Mouse (Mus musculus) G1E (cell line): Measurements from ENCODE around the gene Zfp82. TPM values are rescaled to one million over a fixed set of nuclear protein-coding genes. Genes with fewer than 3 reads are reported as not detected.

Experiments used
- ATAC-seq: 2 replicates; pipeline ENCODE4 v1.8.0; 2016; ENCODE audit warnings: mild to moderate bottlenecking; ENCODE audit not compliant: insufficient number of reproducible peaks, poor library complexity, low FRiP score, severe bottlenecking; ENCODE audit errors: extremely low read depth
- DNase-seq: peaks from one replicate; pipeline ENCODE4 v3.0.0; 2012; ENCODE audit warnings: low spot score
- H3K27me3 ChIP-seq: 2 replicates; pipeline ENCODE4 v1.6.1; 2012; ENCODE audit warnings: mild to moderate bottlenecking, low read length, inconsistent platforms; ENCODE audit not compliant: insufficient read depth
- H3K36me3 ChIP-seq: replicated peaks from 2 replicates; pipeline ENCODE3; 2012; ENCODE audit warnings: mild to moderate bottlenecking, inconsistent platforms
- H3K4me1 ChIP-seq: 2 replicates; pipeline ENCODE4 v1.6.1; 2012; ENCODE audit warnings: low read depth, low read length, inconsistent platforms, mixed read lengths; ENCODE audit not compliant: insufficient read depth
- H3K4me3 ChIP-seq: 2 replicates; pipeline ENCODE4 v1.5.1; 2012; ENCODE audit warnings: low read depth, mild to moderate bottlenecking, inconsistent platforms, low read length, moderate library complexity, mixed read lengths
- H3K9me3 ChIP-seq: replicated peaks from 2 replicates; pipeline ENCODE4 v1.6.1; 2012; ENCODE audit warnings: inconsistent platforms
- CTCF ChIP-seq: IDR thresholded peaks from 2 replicates; pipeline ENCODE4 v1.5.1; 2012; ENCODE audit warnings: low read depth, low read length, inconsistent platforms, mixed read lengths
- GATA1 ChIP-seq: IDR thresholded peaks from 2 replicates; pipeline ENCODE4 v1.6.1; 2012; ENCODE audit warnings: borderline replicate concordance, low read length, inconsistent platforms, mixed read lengths
- GATA2 ChIP-seq: IDR thresholded peaks from 2 replicates; pipeline ENCODE4 v1.6.1; 2012; ENCODE audit warnings: low read depth, low read length, inconsistent platforms, borderline replicate concordance
- POLR2AphosphoS5 ChIP-seq: IDR thresholded peaks from 2 replicates; pipeline ENCODE4 v1.6.1; 2012; ENCODE audit warnings: low read depth, low read length, inconsistent platforms; ENCODE audit not compliant: insufficient replicate concordance
- TAL1 ChIP-seq: conservative IDR thresholded peaks from 2 replicates; pipeline ENCODE4 v1.6.1; 2012; ENCODE audit warnings: low read depth, low read length, inconsistent platforms, mixed read lengths
- polyA plus RNA-seq: library from polyadenylated mRNA; stranded (reverse); fragments of >175 nt; gene quantifications from 2 replicates; pipeline ENCODE4 v1.2.3, GENCODE M21; 2012
- total RNA-seq, 2 experiments: library from RNA; stranded (forward) in 1 of 2; stranded (reverse) in 1 of 2; fragments of 200-1000 nt in 1 of 2; fragments of >200 nt in 1 of 2; fragmentation: Nextera tagmentation in 1 of 2; gene quantifications; 2 replicates each; pipeline ENCODE4 v1.2.3; 2014 to 2017

Zfp82 gene
- total and polyA plus RNA-seq, 3 experiments: 0.25 to 5.9 (median 4.2) TPM

DNA sequence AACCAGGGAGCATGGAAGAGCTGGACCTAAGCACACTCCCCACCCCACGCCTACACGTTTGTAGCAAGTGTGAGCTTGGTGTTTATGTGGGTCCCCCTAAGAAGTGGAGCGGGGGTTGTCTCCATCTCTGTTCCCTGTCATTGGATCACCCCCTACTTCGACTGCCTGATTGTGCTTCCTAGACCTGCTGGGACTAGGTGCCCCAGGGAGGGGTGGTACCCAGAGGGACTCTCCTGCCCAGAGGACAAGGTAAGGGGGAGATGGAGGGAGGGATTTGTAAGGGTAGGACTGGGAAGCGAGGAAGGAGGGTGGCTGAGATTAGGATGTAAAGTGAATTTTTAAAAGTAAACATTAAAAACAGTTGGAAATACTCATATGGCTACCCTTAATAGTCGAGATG is 16.7 kb upstream of the Zfp82 start:
- ATAC-seq (no peak), DNase-seq (no peak)
- Histone ChIP-seq H3K4me3 (peak overlapping the region; percentile 84), H3K27me3 (no peaks in the 10 kb centered on the region), H3K36me3 (peaks cover 31% of the 10 kb centered on the region), H3K4me1 (peaks cover 43% of the 10 kb centered on the region), H3K9me3 (no peaks in the 10 kb centered on the region)
- TF ChIP-seq GATA1 (no peak), CTCF (no peak), GATA2 (no peak), POLR2AphosphoS5 (no peak), TAL1 (no peak)

DNA sequence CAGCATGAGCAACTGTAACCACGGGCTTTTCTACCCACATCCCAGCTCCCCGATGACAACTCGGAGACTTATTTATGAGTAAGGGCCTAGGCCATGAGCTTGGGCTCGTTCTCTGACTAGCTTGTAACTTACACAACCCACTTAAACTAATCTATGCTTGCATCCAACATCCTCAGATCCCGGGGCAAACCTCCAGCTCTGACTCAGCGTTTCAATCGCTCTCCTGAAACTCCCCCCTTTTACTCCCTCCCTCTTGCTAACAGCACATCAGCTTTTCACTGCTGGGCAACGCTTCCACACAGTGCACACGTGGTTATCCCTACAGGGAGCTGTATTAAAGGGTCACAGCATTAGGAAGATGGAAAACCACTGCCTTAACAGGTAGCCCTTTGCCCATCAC is 13.8 kb upstream of the Zfp82 start:
- Histone ChIP-seq H3K27me3 (no peaks in the 10 kb centered on the region), H3K9me3 (no peaks in the 10 kb centered on the region), H3K4me3 (no peak overlapping the region), H3K36me3 (peaks cover 57% of the 10 kb centered on the region), H3K4me1 (peaks cover 33% of the 10 kb centered on the region)
- ATAC-seq (no peak), DNase-seq (no peak)
- no peak for TF ChIP-seq POLR2AphosphoS5
- TF ChIP-seq TAL1: no peak
- TF ChIP-seq GATA1: no peak
- TF ChIP-seq CTCF: no peak
- TF ChIP-seq GATA2: no peak

- TF ChIP-seq GATA1: no peak
- no peak for TF ChIP-seq TAL1
- TF ChIP-seq GATA2: no peak
- no peak; the same call in 1 of the 2 replicates for TF ChIP-seq CTCF
- TF ChIP-seq POLR2AphosphoS5: no peak
- no peak for DNase-seq
- no peaks in the 10 kb centered on the region; the same call in 1 of the 2 replicates for H3K4me1 ChIP-seq
- peaks cover 55% of the 10 kb centered on the region for H3K36me3 ChIP-seq
- no peaks in the 10 kb centered on the region for H3K27me3 ChIP-seq
- no peaks in the 10 kb centered on the region for H3K9me3 ChIP-seq
- ATAC-seq: no peak
- H3K4me3 ChIP-seq: no peak overlapping the region
These were observed 8.1 kb downstream of the Zfp82 start for GRCm38 (mm10) chr7:30064622-30065021.

DNA sequence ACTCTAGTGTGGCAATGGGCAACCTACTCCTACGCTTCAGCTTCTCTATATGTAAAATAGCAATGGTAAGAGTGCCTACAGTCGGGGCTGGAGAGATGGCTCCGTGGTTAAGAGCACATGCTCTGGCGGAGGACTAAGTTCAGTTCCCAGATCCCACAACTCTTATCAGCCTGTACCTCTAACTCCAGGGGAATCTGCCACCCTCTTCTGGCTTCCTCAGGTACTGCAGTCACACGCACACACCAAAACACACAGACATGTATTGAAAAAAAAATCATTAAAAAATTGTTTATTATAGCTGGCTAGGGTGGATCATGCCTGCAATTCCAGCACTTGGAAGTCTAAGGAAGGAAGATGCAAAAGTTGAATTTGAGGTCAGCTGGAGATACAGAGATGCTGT is 10.2 kb downstream of the Zfp82 start:
- no peak for DNase-seq
- no peak overlapping the region for H3K4me3 ChIP-seq
- peaks cover 50% of the 10 kb centered on the region for H3K36me3 ChIP-seq
- ATAC-seq: no peak
- H3K4me1 ChIP-seq: no peaks in the 10 kb centered on the region; the same call in 1 of the 2 replicates
- TF ChIP-seq GATA1 (no peak), TAL1 (no peak), GATA2 (no peak), CTCF (0 out of 2 replicates have a peak, but pooled peaks have one; percentile 15), POLR2AphosphoS5 (no peak)
- no peaks in the 10 kb centered on the region for H3K9me3 ChIP-seq
- H3K27me3 ChIP-seq: no peaks in the 10 kb centered on the region

- Histone ChIP-seq H3K27me3 (no peaks in the 10 kb centered on the region), H3K4me3 (no peak overlapping the region), H3K9me3 (peaks cover 7% of the 10 kb centered on the region), H3K36me3 (peaks cover 47% of the 10 kb centered on the region), H3K4me1 (no peaks in the 10 kb centered on the region; the same call in 1 of the 2 replicates)
- ATAC-seq (no peak), DNase-seq (no peak)
- TF ChIP-seq GATA2 (no peak), POLR2AphosphoS5 (no peak), GATA1 (no peak), CTCF (no peak), TAL1 (no peak)
These were observed 12.4 kb downstream of the Zfp82 start for GRCm38 (mm10) chr7:30060341-30060740.

DNA sequence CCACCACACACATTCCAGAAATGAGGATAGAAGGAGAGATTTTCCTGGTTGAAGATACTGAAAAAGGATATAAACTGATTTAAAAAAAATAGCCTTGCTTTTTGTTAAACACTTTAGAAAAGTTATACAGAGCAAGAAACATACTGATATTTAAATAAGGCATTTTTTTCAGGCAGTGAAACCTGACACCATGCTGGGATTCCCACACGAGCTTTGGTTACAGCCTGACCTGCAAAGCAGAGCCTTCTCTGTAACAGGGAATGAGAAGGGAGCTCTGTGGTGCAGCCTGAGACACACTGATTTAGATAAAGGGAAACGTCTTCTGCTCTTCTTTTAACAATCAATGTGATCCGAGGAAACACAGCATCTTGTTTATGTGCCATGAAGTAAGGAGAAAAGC is 19.1 kb downstream of the Zfp82 start:
- H3K4me3 ChIP-seq: no peak overlapping the region
- ATAC-seq: no peak

GRCm38 (mm10) chr7:30050882-30051548 is 21.7 kb downstream of the Zfp82 start, which contains the start of gene Zfp14:
TSS of gene Zfp14 (minus strand) at chr7:30051380.
- peaks cover 8% of the 10 kb centered on the region; the same call in 1 of the 2 replicates for H3K4me1 ChIP-seq
- H3K4me3 ChIP-seq: peak within 1 kb of the TSS; percentile 8; the same call in 1 of the 2 replicates
- peaks cover 20% of the 10 kb centered on the region for H3K27me3 ChIP-seq
- ATAC-seq (no peak), DNase-seq (no peak)
- no peak for TF ChIP-seq CTCF
- no peak for TF ChIP-seq GATA2
- no peak for TF ChIP-seq GATA1
- TF ChIP-seq POLR2AphosphoS5: no peak
- no peak for TF ChIP-seq TAL1
- no peaks in the 10 kb centered on the region for H3K9me3 ChIP-seq
- no peaks in the 10 kb centered on the region for H3K36me3 ChIP-seq

More for the DNA sequence above, 19.1 kb downstream of the Zfp82 start:
- no peak for DNase-seq
- Histone ChIP-seq H3K9me3 (peaks cover 7% of the 10 kb centered on the region), H3K27me3 (peaks cover 20% of the 10 kb centered on the region), H3K36me3 (peaks cover 11% of the 10 kb centered on the region), H3K4me1 (peaks cover 8% of the 10 kb centered on the region; the same call in 1 of the 2 replicates)
- TF ChIP-seq GATA1: no peak
- no peak for TF ChIP-seq GATA2
- no peak for TF ChIP-seq CTCF
- TF ChIP-seq POLR2AphosphoS5: no peak
- no peak for TF ChIP-seq TAL1
